ENCODE assay signal across 24 mouse cellular contexts in the genomic region with DNA sequence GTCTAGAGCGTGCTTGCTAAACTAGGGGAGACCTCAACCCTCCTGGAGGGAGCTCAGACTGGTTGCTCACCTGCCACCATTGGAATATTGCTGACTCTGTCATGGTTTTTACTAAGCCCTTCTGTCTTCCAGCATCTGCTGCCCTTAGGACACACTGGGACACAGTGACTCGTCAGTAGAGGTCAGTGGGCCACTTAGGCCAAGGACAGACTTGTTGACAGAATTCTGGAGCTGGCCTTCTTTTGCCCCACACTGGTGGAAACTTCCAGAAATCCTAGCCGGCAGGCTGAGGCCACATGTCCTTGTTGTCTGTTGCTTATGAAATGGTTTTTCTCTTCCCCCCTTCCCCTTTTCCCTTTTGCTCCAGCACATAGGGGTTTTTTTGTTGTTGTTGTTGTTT. TPM values are rescaled to one million over a fixed set of nuclear protein-coding genes. Genes with fewer than 3 reads are reported as not detected.
"Had no signal": no experiment of that assay in that cellular context is flagged by ENCODE, and none has a peak within 500 bp of the region (broad histone marks: within the 10 kb centered on the region; RNA-seq: fewer than 3 reads in every experiment).

No protein-coding gene starts in this region.

- H3K27ac ChIP-seq: gastrocnemius, adult 2 months; heart, adult 2 months; hindbrain, embryonic 10.5 days; hindbrain, embryonic 15.5 days; intestine, embryonic 15.5 days; liver, embryonic 13.5 days; liver, embryonic 15.5 days had no signal

- H3K36me3 ChIP-seq: heart, embryonic 12.5 days; hindbrain, embryonic 10.5 days; hindbrain, embryonic 15.5 days; liver, embryonic 13.5 days; liver, embryonic 15.5 days had no signal

- H3K9ac ChIP-seq: heart, embryonic 12.5 days; hindbrain, embryonic 15.5 days; intestine, embryonic 15.5 days; limb, embryonic 13.5 days; liver, embryonic 13.5 days; liver, embryonic 15.5 days; liver, postnatal 0 days had no signal

- DNase-seq: gastrocnemius, adult 2 months; gastrocnemius, postnatal 10 days; gastrocnemius, postnatal 25 days; heart, adult 2 months; heart, postnatal 10 days; heart, postnatal 4 days; kidney, adult 18-20 months; kidney, adult 8-10 months; kidney, postnatal 10 days; kidney, postnatal 25 days; kidney, postnatal 4 days; layer of hippocampus, adult 9-11 months; liver; liver, embryonic 13.5 days; liver, postnatal 0 days had no signal

- ATAC-seq: inflammation-experienced regulatory T-cells, adult 6 months; intestine, embryonic 15.5 days; intestine, postnatal 0 days; liver, postnatal 0 days had no signal

- H3K9me3 ChIP-seq: heart, embryonic 12.5 days; hindbrain, embryonic 10.5 days; hindbrain, embryonic 15.5 days; intestine, embryonic 15.5 days; limb, embryonic 13.5 days; liver, embryonic 13.5 days; liver, embryonic 15.5 days had no signal

- H3K4me1 ChIP-seq: heart, embryonic 12.5 days; liver, embryonic 13.5 days; liver, embryonic 15.5 days had no signal

- H3K27me3 ChIP-seq: heart, embryonic 12.5 days; hindbrain, embryonic 15.5 days; intestine, embryonic 15.5 days; limb, embryonic 13.5 days; liver, embryonic 13.5 days; liver, embryonic 15.5 days had no signal

- H3K4me3 ChIP-seq: gastrocnemius, adult 2 months; heart, adult 2 months; heart, embryonic 12.5 days; hindbrain, embryonic 10.5 days; hindbrain, embryonic 15.5 days; intestine, embryonic 15.5 days; left cerebral cortex, adult 2 months; limb, embryonic 13.5 days; liver, embryonic 13.5 days; liver, embryonic 15.5 days had no signal

- H3K4me2 ChIP-seq: heart, embryonic 12.5 days; hindbrain, embryonic 15.5 days; intestine, embryonic 15.5 days; limb, embryonic 13.5 days; liver, embryonic 13.5 days; liver, embryonic 15.5 days had no signal

RNA-seq across cellular contexts. Expression of gene Pde9a, which starts 15.2 kb away (rescaled TPM):
- polyA plus RNA-seq: inflammation-experienced regulatory T-cells, adult 6 months had no signal
